Mouse (Mus musculus): ENCODE measurements at regions not wholly inside any gene's neighbourhood (a gene's known extent, or its start where the extent isn't known, plus 50 kb on each side); places are given as distances from the start of the nearest gene placed in this dataset.
A peak's percentile ranks its signal among the peaks of the same experiment; 100 is the strongest.

GRCm38 (mm10) chr12:19387706-19388105 is 566.6 kb upstream of the Gm21863 start:
- peak; percentile 47 for DNase-seq

All from thymus, postnatal 4 days (tissue).